Mouse (Mus musculus): ENCODE data around the gene S100pbp. TPM values are rescaled to one million over a fixed set of nuclear protein-coding genes. Genes with fewer than 3 reads are reported as not detected.

The S100pbp gene
- 10 to 100 TPM; 17.5 to 18.9 TPM for total RNA-seq (2023)

DNA sequence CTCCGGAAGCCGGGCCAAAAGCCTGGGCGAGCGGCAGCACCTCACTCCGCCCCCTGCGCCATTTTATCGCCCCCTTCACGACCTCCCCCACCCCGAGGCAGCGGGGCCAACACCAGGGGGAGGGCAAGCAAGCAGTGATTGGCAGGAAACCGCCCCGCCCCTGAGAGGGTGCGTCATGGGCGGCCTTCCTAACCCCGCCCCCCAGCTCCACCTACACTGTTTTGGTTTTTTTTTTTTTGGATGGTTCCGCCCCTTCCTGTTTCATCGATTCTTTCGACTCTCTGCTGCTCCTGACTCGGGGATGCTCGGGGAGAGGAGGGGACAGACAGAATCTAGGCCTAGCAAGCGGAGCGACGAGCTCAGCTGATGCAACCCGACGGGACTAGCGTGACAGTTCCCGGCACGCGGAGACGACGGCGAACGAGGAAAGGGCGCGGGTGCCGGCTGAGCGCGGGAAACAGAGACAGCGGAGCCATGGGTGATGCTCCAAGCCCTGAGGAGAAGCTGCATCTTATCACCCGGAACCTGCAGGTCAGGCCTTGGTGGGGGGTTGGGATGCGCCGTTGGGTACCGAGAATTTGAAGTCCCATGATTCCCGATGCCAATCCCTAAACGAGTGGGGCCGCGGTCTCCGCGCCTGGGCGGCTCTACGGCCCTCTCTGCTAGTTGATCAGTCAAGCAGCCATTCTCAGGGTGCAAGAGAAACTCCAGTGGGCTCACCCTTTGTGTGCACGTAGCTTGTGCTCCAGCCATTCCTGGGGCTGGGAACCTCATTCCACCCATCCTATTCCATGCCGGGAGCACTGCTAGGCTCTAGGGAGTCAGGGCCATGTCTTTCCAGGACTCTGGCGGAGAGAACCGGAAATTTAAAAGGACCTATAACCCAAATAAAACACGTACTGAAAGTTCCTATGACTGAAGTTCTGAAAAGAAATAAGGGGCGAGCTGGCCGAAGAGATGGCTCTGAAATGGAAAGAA is at the start of gene S100pbp, which contains the start of gene Yars:
S100pbp (minus strand) TSS at position 186 of the 978 bp plus-strand sequence.
Yars (plus strand) TSS at position 219 of the 978 bp plus-strand sequence.

DNA sequence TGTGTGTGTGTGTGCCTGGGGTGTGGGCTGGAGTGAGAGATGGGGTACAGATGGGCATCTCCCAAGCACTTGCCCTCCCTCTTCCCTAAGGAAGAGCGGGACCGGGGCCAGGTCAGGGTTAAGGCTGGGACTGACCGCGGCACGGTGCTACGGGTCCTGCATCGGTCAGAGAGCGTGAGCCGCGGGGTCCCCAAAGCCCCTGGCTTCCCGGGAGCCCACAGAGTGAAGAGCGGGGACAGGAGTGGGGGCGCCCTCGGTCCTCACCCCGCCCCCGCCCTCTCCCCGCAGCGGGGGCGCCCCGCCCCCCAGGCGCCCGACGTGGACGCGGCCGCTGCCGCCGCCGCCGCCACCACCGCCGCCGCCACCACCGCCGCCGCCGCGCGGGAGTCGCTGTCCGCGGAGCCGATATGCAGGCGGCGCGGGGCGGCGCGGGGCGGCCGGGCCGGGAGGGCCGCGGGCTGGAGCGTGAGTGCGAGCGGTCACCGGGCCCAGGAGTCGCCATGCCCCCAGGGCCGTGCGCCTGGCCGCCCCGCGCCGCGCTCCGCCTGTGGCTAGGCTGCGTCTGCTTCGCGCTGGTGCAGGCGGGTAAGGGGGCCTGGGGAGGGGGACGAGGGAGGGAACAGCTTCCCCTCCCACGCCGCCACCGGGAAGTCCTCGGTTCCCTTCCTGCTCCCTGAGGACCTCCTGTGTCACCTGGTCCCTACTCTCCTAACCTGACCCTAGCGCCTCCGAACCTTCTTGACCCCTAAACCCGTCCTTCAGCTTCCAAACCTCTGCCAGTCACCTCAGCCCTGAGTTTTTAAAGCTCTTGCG is 52.7 kb downstream of the S100pbp start, which contains the start of gene Fndc5:
Fndc5 (plus strand) TSS at position 421 of the 813 bp plus-strand sequence.

DNA sequence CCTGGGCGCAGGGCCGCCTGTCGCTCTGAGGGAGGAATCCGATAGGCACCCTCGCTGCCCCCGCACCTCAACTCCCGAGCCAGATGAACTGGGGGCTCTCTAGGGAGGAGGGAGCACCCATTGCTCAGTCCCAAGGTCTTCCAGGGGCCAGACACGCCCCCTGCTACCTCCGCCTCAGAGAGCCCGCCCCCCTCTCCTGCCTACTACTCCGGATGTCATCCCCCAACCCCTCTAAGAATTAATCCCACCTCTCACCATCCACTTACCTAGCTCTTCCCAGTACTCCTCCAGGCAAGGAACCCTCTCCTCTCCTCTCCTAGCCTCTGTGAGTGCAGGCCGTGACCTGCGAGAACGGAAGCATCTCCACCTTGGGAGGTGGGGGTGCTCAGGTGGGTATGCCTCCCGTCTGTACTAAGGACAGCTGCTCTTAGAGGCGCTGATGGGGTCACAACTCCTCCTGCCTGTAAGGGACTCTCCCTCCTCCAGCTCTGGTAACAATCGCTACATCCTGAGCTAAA is 67.9 kb downstream of the S100pbp start, which contains the start of gene Hpca:
Hpca (minus strand) TSS at position 468 of the 518 bp plus-strand sequence.

DNA sequence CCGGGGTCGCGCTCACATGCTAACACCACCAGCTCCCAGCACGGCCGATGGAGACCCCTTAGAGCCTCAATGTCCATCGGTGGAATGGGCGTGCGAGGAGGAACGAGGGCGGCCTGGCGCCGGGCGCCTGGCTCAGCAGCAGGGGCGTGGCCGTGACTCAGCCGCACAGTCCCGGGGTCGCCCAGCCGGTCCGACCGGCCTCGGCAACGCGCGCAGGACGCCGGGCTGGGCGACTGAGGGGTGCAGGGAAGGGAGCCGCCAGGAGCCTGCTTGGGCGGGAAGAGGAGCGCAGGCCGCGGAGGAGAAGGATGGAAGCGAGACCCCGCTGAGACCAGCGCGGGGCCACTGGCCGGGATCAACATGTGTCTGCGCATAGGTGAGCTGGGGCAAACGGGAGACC is 84.2 kb downstream of the S100pbp start, which contains the start of gene Tmem54:
Tmem54 (plus strand) TSS at position 193 of the 400 bp plus-strand sequence.

Other genes with a start within 250 kb of the S100pbp start
- gene Azin2, start 227.3 kb downstream of the S100pbp start, total RNA-seq (2023), result 1 to 10 TPM; 5.9 to 8.1 TPM
- gene Ak2, start 197.8 kb downstream of the S100pbp start, total RNA-seq (2023), result 10 to 100 TPM; 80.6 to 81.9 TPM
- gene Rnf19b, start 131.5 kb downstream of the S100pbp start, total RNA-seq (2023), result 100 to 1,000 TPM; 314 to 328 TPM
- gene Tmem54, start 84.2 kb downstream of the S100pbp start, total RNA-seq (2023), result not detected
- gene Hpca, start 67.7 kb downstream of the S100pbp start, total RNA-seq (2023), result not detected
- gene Fndc5, start 52.7 kb downstream of the S100pbp start, total RNA-seq (2023), result not detected
- 10 to 100 TPM; 30.6 to 40.5 TPM for gene Yars, start within 50 bp of the S100pbp start, total RNA-seq (2023)
- gene C77080, start 71.7 kb upstream of the S100pbp start, total RNA-seq (2023), result under 1 TPM; 0.09 to 0.10 TPM
- gene Sync, start 97.9 kb upstream of the S100pbp start, total RNA-seq (2023), result not detected
- 10 to 100 TPM; 91.3 to 97.8 TPM for gene Rbbp4, start 145.6 kb upstream of the S100pbp start, total RNA-seq (2023)
- 10 to 100 TPM; 35.9 to 41.4 TPM for gene Zbtb8os, start 146.0 kb upstream of the S100pbp start, total RNA-seq (2023)
- 1 to 10 TPM; 1.2 TPM for gene Zbtb8a, start 188.4 kb upstream of the S100pbp start, total RNA-seq (2023)

Measured in monocyte, adult 59 days (primary cell).